Mouse (Mus musculus): ENCODE data around the gene 2010111I01Rik. TPM values are rescaled to one million over a fixed set of nuclear protein-coding genes. Genes with fewer than 3 reads are reported as not detected.

The 2010111I01Rik gene
- total and polyA plus RNA-seq, 3 experiments: 26.3 to 32.7 TPM; not detected in 1

GRCm38 (mm10) chr13:63010345-63011090, 45.8 kb downstream of the 2010111I01Rik start:
- TF ChIP-seq CTCF (IDR thresholded peaks at IDR 0.05 in 2 of 3, conservative IDR thresholded peaks at IDR 0.05 in 1 of 3; ENCODE audit: control insufficient read depth in 1 of 3, insufficient read depth in 1 of 3, low read depth in 2 of 3, low read length in 3 of 3, poor library complexity in 1 of 3, severe bottlenecking in 1 of 3): no peak
- TF ChIP-seq POLR2AphosphoS2 (IDR thresholded peaks at IDR 0.05; ENCODE audit: low read length): no peak
- TF ChIP-seq RAD21 (IDR thresholded peaks at IDR 0.05; ENCODE audit: low read depth, low read length): no peak
- TF ChIP-seq POLR2AphosphoS5 (IDR thresholded peaks at IDR 0.05; ENCODE audit: borderline replicate concordance, low read depth, low read length): no peak
- no peak for TF ChIP-seq NELFE (IDR thresholded peaks at IDR 0.05; ENCODE audit: low read depth, low read length)
- no peak for TF ChIP-seq KAT2A (conservative IDR thresholded peaks at IDR 0.05; ENCODE audit: low read depth, low read length)
- TF ChIP-seq GABPA (IDR thresholded peaks at IDR 0.05; ENCODE audit: low read depth, low read length): no peak
- no peak for TF ChIP-seq TBP (IDR thresholded peaks at IDR 0.05; ENCODE audit: low read depth, low read length)
- no peak for TF ChIP-seq TAL1 (IDR thresholded peaks at IDR 0.05; ENCODE audit: low read length)
- TF ChIP-seq JUND (IDR thresholded peaks at IDR 0.05; ENCODE audit: low read depth, low read length): no peak
- no peak for TF ChIP-seq POLR2A (IDR thresholded peaks at IDR 0.05; ENCODE audit: control insufficient read depth in 1 of 2, insufficient read depth in 1 of 2, low read depth in 1 of 2, low read length in 2 of 2, poor library complexity in 1 of 2)
- TF ChIP-seq MAFK (IDR thresholded peaks at IDR 0.05; ENCODE audit: borderline replicate concordance, low read depth, low read length): no peak
- TF ChIP-seq CHD1 (IDR thresholded peaks at IDR 0.05; ENCODE audit: low read depth, low read length): no peak
- TF ChIP-seq ZC3H11A (IDR thresholded peaks at IDR 0.05; ENCODE audit: low read depth, low read length): no peak
- no peak for TF ChIP-seq BHLHE40 (IDR thresholded peaks at IDR 0.05; ENCODE audit: borderline replicate concordance, low read depth, low read length)
- TF ChIP-seq GATA1 (IDR thresholded peaks at IDR 0.05; ENCODE audit: low read depth, low read length): no peak
- no peak for TF ChIP-seq MYC (IDR thresholded peaks at IDR 0.05; ENCODE audit: low read depth, low read length)
- TF ChIP-seq USF2 (IDR thresholded peaks at IDR 0.05; ENCODE audit: borderline replicate concordance in 1 of 2, insufficient read depth in 1 of 2, low read depth in 1 of 2, low read length in 2 of 2): no peak
- no peak for TF ChIP-seq E2F4 (IDR thresholded peaks at IDR 0.05; ENCODE audit: borderline replicate concordance, low read depth, low read length)
- no peak overlapping the region for H3K4me3 ChIP-seq (ENCODE audit: control insufficient read depth in 1 of 2, insufficient read depth in 1 of 2, low read depth in 2 of 2, low read length in 2 of 2)
- H3K27ac ChIP-seq (ENCODE audit: control insufficient read depth, low read depth, low read length): no peak overlapping the region
- no peaks in the 10 kb centered on the region for H3K27me3 ChIP-seq (ENCODE audit: control insufficient read depth in 1 of 2, insufficient read depth in 2 of 2, low read length in 2 of 2)
- DNase-seq (ENCODE audit: low read depth, low spot score): no peak
- no peaks in the 10 kb centered on the region for H3K9me3 ChIP-seq (replicated peaks; ENCODE audit: insufficient read depth, low read length)
- H3K9ac ChIP-seq (ENCODE audit: control insufficient read depth, low read depth, low read length, poor library complexity, severe bottlenecking): no peak overlapping the region
- H3K4me1 ChIP-seq (ENCODE audit: control insufficient read depth in 1 of 2, insufficient read depth in 2 of 2, low read length in 2 of 2): no peaks in the 10 kb centered on the region
- H3K36me3 ChIP-seq (ENCODE audit: control insufficient read depth in 1 of 2, insufficient read depth in 2 of 2, low read length in 2 of 2): no peaks in the 10 kb centered on the region
- no peaks in the 10 kb centered on the region for H3K79me2 ChIP-seq (ENCODE audit: control insufficient read depth, insufficient read depth, low read length, poor library complexity)

DNA sequence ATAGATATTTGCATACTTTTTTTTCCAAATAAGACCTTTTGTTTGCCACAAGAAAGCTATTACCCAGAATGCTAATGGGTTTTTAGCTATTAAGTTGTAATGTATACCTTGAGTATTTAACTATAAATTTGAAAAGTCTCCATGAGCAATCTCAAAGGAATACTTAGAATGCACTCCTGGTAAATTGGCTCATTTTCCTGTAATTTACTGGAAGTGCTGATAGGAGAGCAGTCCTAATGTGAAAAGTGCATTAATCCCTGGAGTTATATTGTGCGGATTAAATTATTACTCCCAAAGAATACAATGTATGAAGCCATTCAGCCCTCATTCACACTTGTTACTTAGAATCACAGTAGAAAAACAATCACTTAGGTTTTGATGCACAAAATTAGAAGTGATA, 49.7 kb downstream of the 2010111I01Rik start:
- H3K4me1 ChIP-seq (ENCODE audit: control insufficient read depth in 1 of 2, insufficient read depth in 2 of 2, low read length in 2 of 2): no peaks in the 10 kb centered on the region
- no peak for TF ChIP-seq MAX (IDR thresholded peaks at IDR 0.05; ENCODE audit: low read length)
- TF ChIP-seq TCF12 (IDR thresholded peaks at IDR 0.05; ENCODE audit: low read depth, low read length): no peak
- TF ChIP-seq BHLHE40 (IDR thresholded peaks at IDR 0.05; ENCODE audit: borderline replicate concordance, low read depth, low read length): no peak
- TF ChIP-seq ZKSCAN1 (IDR thresholded peaks at IDR 0.05; ENCODE audit: low read depth, low read length): no peak
- TF ChIP-seq EP300 (IDR thresholded peaks at IDR 0.05; ENCODE audit: low read depth in 1 of 2, low read length in 2 of 2): no peak
- no peaks in the 10 kb centered on the region for H3K27me3 ChIP-seq (ENCODE audit: control insufficient read depth in 1 of 2, insufficient read depth in 2 of 2, low read length in 2 of 2)
- H3K9ac ChIP-seq (ENCODE audit: control insufficient read depth, low read depth, low read length, poor library complexity, severe bottlenecking): no peak overlapping the region
- DNase-seq (ENCODE audit: low read depth, low spot score): no peak
- H3K36me3 ChIP-seq (ENCODE audit: control insufficient read depth in 1 of 2, insufficient read depth in 2 of 2, low read length in 2 of 2): no peaks in the 10 kb centered on the region
- H3K27ac ChIP-seq (ENCODE audit: control insufficient read depth, low read depth, low read length): no peak overlapping the region
- H3K9me3 ChIP-seq (replicated peaks; ENCODE audit: insufficient read depth, low read length): no peaks in the 10 kb centered on the region
- H3K79me2 ChIP-seq (ENCODE audit: control insufficient read depth, insufficient read depth, low read length, poor library complexity): no peaks in the 10 kb centered on the region
- H3K4me3 ChIP-seq (ENCODE audit: control insufficient read depth in 1 of 2, insufficient read depth in 1 of 2, low read depth in 2 of 2, low read length in 2 of 2): no peak overlapping the region

Measured in MEL (cell line).